Mouse (Mus musculus): ENCODE results near the gene Rgl1.

- TF ChIP-seq CTCF (IDR thresholded peaks at IDR 0.05; ENCODE audit: low read depth, low read length) = no peak
- TF ChIP-seq POLR2A (IDR thresholded peaks at IDR 0.05; ENCODE audit: insufficient read depth, low read length) = no peak
Observed at GRCm38 (mm10) chr1:152614743-152615380, 151.3 kb downstream of the Rgl1 start.
